Mouse (Mus musculus): ENCODE measurements at regions not wholly inside any gene's neighbourhood (a gene's known extent, or its start where the extent isn't known, plus 50 kb on each side); places are given as distances from the start of the nearest gene placed in this dataset.

DNA sequence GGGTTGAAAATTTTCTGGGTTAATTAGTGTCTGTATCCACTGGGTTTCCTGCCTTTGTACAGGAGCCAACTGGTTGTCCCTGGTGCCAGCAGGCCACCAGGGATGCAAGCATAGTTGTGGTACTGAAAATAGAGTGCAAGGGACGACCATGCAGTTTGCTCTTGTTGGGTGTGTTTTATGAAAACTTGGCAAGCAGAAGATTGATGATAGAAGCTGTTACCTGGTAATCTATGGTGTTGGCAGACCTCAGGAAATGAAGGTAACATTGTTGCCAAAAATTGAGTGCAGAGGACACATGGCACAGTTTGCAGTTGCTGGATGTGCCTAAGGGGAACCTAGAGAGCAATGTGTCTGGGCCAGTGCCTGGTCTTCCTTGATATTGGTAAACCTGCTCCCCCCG is 818.7 kb downstream of the Tlr4 start:
- DNase-seq (ENCODE audit: low spot score in 2 of 2): no peak

DNA sequence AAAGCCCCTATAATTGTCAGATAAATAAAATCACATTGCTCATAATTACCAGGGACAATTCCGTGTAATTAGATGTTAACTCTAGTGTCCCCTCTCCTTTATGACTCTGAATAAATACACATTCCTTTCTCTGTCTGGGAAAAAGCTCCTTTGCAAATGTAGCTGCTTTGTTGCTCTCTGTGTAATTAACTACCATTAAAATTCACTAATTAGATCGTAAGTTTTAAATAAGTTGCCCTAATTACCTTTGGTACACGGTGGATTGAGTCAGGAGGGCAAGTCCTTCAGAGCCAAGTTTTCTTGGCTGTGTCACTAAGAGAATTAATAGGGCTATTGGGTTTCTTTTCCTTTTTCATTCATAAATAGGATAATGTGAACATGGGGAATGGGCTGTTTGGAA is 834.7 kb downstream of the Tlr4 start:
- no peak for DNase-seq (ENCODE audit: low spot score in 2 of 2)

DNA sequence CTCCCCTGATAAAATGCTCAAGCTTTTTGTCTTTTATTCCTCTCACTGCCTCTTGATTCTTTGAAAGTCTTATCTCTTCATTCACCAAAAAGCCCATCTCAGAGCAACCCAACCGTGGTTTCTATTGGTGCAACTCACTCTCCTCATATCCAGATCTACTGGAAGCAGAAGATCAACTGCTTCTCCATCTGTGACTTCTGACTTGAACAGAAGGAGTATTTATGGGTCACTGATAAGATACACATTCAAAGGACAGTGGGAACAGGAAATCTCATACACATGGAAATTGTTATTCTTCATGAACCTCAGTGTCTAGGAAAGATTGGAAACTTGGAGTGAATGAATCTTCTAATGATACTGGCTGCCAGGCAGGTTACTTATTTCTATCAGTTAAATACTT is 846.6 kb downstream of the Tlr4 start:
- no peak for DNase-seq (ENCODE audit: low spot score in 2 of 2)

DNA sequence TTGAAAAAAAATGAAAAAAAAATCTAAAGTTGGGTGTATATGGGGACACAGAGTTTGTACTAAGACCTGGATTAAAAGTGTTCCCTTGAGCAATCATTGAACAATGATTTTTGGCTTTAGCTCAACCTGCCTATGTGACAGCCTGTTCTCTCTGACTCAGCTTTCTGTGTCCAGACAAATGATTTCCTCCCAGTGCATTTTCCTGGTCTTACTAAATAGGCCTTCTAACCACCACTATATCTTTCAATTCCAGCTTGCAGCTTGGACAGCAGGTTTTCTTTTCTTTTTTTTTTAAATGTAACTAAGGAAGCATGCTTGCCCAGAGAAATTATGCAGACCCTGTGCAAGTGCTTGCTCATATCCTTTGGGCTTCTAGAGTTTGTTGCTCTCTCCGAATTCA is 850.2 kb downstream of the Tlr4 start:
- no peak for DNase-seq (ENCODE audit: low spot score in 2 of 2)

DNA sequence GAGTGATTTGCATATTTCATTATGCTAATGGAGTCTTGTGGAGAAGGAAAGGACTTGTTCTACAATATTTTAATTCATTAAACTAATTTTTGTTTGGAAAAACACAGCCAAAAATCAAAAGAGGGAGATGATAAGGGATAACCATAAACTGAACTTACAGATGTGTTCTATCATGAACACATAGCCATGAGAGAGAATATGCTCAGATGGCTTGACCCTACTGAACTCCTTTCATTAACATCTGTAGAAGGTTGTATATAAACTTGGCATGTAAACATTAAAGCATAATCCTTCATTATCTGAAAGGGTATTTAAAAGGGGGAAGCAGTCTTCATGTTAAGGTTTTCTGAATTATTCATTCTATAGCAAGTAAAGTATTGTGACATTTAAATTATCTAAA is 871.1 kb downstream of the Tlr4 start:
- DNase-seq (ENCODE audit: low spot score in 2 of 2): no peak
